Mouse (Mus musculus): Measurements from ENCODE around the gene Csnk1g2.

Csnk1g2 gene

GRCm38 (mm10) chr10:80665016-80665380, 42.4 kb downstream of the Csnk1g2 start:
- DNase-seq (ENCODE audit: low read depth) = peak; percentile 72

GRCm38 (mm10) chr10:80665459-80665858, 42.8 kb downstream of the Csnk1g2 start:
- peak; percentile 45 for DNase-seq (ENCODE audit: low read depth)

- peak; percentile 35 for DNase-seq (ENCODE audit: low read depth)
These were observed 43.5 kb downstream of the Csnk1g2 start for GRCm38 (mm10) chr10:80665981-80666733.

- no peak for DNase-seq (ENCODE audit: low read depth)
These were observed 44.3 kb downstream of the Csnk1g2 start for GRCm38 (mm10) chr10:80666837-80667412.

- DNase-seq (ENCODE audit: low read depth) = peak; percentile 43
These were observed 46.0 kb downstream of the Csnk1g2 start for GRCm38 (mm10) chr10:80668614-80669013.

- no peak for DNase-seq (ENCODE audit: low read depth)
These were observed 46.4 kb downstream of the Csnk1g2 start for GRCm38 (mm10) chr10:80669018-80669417.

- DNase-seq (ENCODE audit: low read depth) = no peak
These were observed 47.3 kb downstream of the Csnk1g2 start for GRCm38 (mm10) chr10:80669737-80670485.

GRCm38 (mm10) chr10:80670531-80670930, 47.9 kb downstream of the Csnk1g2 start:
- DNase-seq (ENCODE audit: low read depth) = no peak

GRCm38 (mm10) chr10:80671251-80671650, 48.6 kb downstream of the Csnk1g2 start:
- DNase-seq (ENCODE audit: low read depth) = no peak

GRCm38 (mm10) chr10:80671936-80672690, 49.5 kb downstream of the Csnk1g2 start:
- no peak for DNase-seq (ENCODE audit: low read depth)

- DNase-seq (ENCODE audit: low read depth) = no peak
These were observed 51.1 kb downstream of the Csnk1g2 start for GRCm38 (mm10) chr10:80673690-80674089.

GRCm38 (mm10) chr10:80674161-80674711, 51.6 kb downstream of the Csnk1g2 start:
- DNase-seq (ENCODE audit: low read depth) = no peak

- no peak for DNase-seq (ENCODE audit: low read depth)
These were observed 52.3 kb downstream of the Csnk1g2 start for GRCm38 (mm10) chr10:80674851-80675404.

GRCm38 (mm10) chr10:80675405-80676197, 53.0 kb downstream of the Csnk1g2 start:
- peak; percentile 59 for DNase-seq (ENCODE audit: low read depth)

- peak; percentile 100 for DNase-seq (ENCODE audit: low read depth)
These were observed 53.7 kb downstream of the Csnk1g2 start for GRCm38 (mm10) chr10:80676198-80676928.

GRCm38 (mm10) chr10:80677128-80677875, 54.7 kb downstream of the Csnk1g2 start:
- peak; percentile 92 for DNase-seq (ENCODE audit: low read depth)

GRCm38 (mm10) chr10:80677942-80678436, 55.4 kb downstream of the Csnk1g2 start, which contains the start of gene Mknk2:
Gene Mknk2, minus strand, starts transcription at chr10:80678112.
- peak; percentile 95 for DNase-seq (ENCODE audit: low read depth)

- peak; percentile 89 for DNase-seq (ENCODE audit: low read depth)
These were observed 56.2 kb downstream of the Csnk1g2 start for GRCm38 (mm10) chr10:80678601-80679377.

Measured in induced T-regulatory cell, adult 2 months (primary cell).